19 mouse cellular contexts compared by ENCODE assay signal in the genomic region with DNA sequence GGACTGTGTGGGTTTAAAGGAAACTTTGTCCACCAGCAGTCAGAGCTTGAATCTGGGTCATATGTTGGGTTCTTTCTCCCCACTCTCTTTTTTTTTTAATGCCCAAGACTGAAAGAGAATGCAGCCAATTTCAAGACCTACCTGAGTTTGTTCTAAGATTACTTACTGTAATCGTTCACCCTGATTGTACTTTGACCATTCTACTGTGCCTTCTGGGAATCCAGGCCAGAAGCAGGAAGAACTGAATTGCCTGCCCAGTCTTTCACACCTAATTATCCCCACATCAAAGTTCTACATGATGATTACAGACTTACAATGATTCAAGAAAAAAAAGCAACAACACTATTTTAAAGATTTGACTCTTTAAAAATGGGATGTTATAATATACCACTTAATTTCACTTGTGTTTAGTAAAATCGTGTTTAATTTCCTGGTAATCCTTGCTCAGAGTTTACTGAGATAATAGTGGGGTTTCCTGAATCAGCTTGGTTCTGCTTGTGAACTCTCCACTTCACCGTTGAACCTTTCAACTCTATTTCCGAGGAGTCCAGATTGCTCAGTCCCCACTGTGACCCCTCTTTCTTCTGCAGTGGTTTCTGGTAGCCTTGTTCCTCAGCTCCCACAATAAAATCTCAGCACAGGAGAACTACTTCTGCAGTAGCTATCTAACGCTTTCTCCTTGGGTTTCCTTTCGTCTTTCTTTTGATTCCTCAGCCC.
"Had no signal": no experiment of that assay in that cellular context is flagged by ENCODE, and none has a peak within 500 bp of the region (broad histone marks: within the 10 kb centered on the region; RNA-seq: fewer than 3 reads in every experiment).

No protein-coding gene starts in this region.

- H3K36me3 ChIP-seq: limb, embryonic 12.5 days; limb, embryonic 15.5 days; midbrain, embryonic 13.5 days; neural tube, embryonic 13.5 days had no signal

- H3K27me3 ChIP-seq: limb, embryonic 12.5 days; limb, embryonic 15.5 days; midbrain, embryonic 13.5 days; neural tube, embryonic 13.5 days had no signal

- H3K4me1 ChIP-seq: limb, embryonic 12.5 days; limb, embryonic 15.5 days; midbrain, embryonic 13.5 days; neural tube, embryonic 13.5 days had no signal

- ATAC-seq: liver, postnatal 0 days; lung, postnatal 0 days; midbrain, embryonic 13.5 days; midbrain, embryonic 16.5 days had no signal

- DNase-seq: left cerebral cortex, postnatal 4 days; liver, postnatal 0 days; lung, embryonic 14.5 days; retina, postnatal 1 day; right cerebral cortex, postnatal 25 days; thymus, adult 2 months; thymus, postnatal 14 days; thymus, postnatal 4 days had no signal

- H3K4me2 ChIP-seq: limb, embryonic 12.5 days; limb, embryonic 15.5 days; liver, embryonic 11.5 days; lung, embryonic 14.5 days; midbrain, embryonic 13.5 days; neural tube, embryonic 13.5 days had no signal

- H3K9ac ChIP-seq: limb, embryonic 12.5 days; limb, embryonic 15.5 days; liver, embryonic 14.5 days; liver, postnatal 0 days; lung, embryonic 14.5 days; midbrain, embryonic 13.5 days; neural tube, embryonic 13.5 days had no signal

- H3K9me3 ChIP-seq: limb, embryonic 15.5 days; midbrain, embryonic 13.5 days had no signal

- H3K4me3 ChIP-seq: limb, embryonic 12.5 days; limb, embryonic 15.5 days; midbrain, embryonic 13.5 days; myocyte; neural tube, embryonic 13.5 days had no signal

- H3K27ac ChIP-seq: kidney, postnatal 0 days; limb, embryonic 12.5 days; limb, embryonic 15.5 days; liver, embryonic 14.5 days; macrophage; midbrain, embryonic 13.5 days; neural tube, embryonic 13.5 days had no signal
